Mouse (Mus musculus) lung, adult 18-20 months (tissue): ENCODE results near the gene Hist1h3h.
"Not testable (repeated sequence)": the region's sequence is repeated elsewhere in the genome, so short reads cannot be mapped to it uniquely, and the experiment has no call there.

Experiments
- DNase-seq, 2 experiments: peaks; one replicate each; pipeline ENCODE4 v3.0.0; 2022; ENCODE audit warnings: mixed read lengths in 2 of 2

Hist1h3h gene

DNA sequence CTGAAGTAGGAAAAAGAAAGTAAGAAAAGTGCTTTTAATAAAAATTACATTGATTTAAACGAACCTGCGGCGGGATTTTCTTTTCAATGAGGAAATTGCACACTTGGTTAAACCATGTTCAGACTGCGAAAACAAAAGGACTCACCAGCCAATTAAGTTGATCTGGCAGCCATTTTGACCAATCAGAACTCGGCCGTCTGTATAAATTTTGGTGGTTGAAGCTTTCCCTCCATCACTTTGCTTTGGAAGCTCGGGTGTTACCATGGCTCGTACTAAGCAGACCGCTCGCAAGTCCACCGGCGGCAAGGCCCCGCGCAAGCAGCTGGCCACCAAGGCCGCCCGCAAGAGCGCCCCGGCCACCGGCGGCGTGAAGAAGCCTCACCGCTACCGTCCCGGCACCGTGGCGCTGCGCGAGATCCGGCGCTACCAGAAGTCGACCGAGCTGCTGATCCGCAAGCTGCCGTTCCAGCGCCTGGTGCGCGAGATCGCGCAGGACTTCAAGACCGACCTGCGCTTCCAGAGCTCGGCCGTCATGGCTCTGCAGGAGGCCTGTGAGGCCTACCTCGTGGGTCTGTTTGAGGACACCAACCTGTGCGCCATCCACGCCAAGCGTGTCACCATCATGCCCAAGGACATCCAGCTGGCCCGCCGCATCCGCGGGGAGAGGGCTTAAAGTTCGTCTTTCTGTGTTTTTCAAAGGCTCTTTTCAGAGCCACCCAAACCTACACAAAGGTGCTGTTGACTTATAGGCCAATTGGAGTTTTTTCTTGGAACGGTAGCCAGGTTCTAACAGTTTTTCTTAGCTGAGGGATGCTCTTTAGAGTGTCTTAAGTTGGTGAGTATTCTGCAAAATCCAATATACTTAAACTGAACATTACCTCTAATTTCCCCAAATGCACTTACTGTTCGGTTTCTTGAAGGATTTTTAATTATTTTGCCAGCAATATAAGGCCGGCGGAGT is at the start of gene Hist1h3h:
Hist1h3h (plus strand) TSS at position 263 of the 961 bp plus-strand sequence.
- peak; percentile 66 to 75 for DNase-seq

DNA sequence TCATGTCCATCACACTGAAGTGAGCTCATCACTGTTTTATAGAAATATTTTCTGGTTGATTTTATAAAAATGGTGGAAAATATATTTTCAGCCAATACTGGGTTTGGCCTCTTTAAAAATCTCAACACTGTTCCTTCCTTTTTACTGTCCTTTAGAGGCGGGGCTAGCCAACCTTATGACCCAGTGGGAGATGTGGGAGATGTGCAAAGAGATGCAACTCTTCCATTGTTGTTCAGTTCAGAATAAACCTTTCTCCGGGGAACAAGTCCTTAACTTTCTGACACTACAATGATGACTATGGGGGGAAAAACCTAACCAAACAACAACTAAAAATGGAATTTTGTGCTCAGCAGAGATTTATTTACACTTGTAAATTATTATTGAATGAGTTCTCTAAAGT is 40.2 kb upstream of the Hist1h3h start, which contains the start of gene Olfr1360:
Olfr1360 (minus strand) TSS at position 101 of the 400 bp plus-strand sequence.
- no peak for DNase-seq

DNA sequence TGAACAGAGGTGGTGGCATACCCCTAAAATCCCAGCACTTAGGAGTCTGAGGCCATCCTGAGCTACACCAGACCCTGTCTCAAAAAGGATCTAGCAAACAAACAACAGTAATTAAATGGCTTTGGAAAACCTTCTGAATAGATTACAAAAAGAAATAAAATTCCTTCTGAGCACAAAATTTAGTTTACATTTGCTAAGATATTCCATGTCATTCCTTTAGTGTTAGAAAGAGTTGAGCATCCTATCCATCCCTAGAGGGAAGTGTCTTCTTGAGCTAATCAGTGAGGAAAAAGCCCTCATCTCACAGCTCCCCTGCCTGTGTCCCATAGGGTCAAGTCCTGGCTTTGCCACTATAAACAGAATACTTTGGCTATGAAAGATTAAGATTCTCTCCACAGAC is 19.6 kb upstream of the Hist1h3h start, which contains the start of gene Olfr1359:
Olfr1359 (plus strand) TSS at position 301 of the 400 bp plus-strand sequence.
- no peak for DNase-seq

DNA sequence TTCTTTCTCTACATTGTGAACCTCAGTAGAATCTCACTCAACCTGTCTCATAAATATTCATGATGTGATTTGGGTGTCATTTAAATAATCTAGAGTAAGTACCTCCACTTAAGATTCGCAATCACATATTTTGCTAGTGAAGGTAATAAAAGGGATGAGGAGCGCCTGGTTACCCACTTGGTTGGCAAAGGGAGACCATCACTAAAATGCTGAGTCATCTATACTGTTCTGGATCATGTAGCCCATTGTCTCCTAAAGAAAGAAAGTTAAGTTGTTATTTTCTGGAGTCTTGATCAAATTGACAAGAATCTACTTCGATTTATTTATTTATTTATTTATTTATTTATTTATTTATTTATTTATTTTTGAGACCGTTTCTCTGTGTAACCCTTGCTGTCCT is 10.8 kb upstream of the Hist1h3h start:
- no peak for DNase-seq

DNA sequence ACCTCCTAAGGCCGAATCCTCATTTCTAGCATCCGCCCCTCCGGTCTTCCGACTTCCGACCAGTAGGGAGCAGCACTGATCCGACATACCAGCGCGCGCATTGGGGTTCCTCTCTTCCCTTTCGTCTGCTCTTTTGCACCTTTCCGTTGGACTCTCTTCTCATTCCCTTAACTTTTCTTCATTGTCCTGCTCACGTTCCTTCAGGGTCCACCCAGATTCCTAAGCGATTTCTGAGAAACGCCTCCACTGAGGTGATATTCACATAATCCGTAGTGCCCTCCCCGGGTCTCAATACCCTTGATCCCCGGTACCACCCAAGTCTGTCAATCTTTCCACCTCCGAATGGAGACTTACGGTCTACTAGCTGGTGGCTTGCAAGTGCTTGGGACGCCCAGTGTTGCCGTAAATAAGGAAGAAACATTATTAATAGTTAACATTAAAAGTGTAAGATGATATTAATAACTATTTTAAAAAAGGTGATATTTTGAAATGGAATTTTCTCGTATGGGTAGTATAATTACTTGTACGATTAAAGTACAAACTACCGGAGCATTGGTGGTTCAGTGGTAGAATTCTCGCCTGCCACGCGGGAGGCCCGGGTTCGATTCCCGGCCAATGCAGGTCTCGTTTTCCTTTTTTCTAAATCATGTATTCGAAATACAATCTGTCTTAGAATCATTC is 7.3 kb upstream of the Hist1h3h start:
- peak; percentile 86 to 89 for DNase-seq

DNA sequence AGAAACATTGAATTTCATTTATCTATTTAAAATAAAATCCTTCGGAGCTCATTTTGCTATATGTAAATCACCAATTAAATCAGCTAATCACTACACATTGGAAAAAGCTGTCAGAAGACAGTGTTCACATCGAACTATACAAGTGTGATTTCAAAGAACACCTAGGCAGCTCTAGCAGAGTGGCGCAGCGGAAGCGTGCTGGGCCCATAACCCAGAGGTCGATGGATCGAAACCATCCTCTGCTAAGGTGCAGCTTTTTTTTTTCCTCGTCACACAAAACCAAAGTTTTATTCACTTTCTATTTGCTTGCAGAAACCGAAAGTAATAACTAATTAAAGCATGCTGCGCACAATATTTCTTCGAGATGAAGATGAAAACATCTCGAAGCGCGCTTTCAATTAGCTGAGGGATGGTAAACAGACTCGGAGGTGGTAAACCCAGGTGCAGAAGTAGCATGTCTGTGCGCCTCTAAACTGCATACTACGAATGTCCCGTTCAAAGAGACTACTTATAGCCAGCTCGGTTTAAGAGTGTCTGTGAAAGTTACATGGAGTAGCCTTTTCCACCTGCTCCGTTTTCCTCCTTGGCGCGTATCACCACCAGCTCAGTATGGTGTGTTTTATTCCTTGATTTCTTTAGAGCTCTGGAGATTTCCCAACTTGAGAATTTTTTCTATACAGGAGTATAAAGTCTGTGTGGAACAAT is 6.5 kb upstream of the Hist1h3h start:
- peak; percentile 67 to 76 for DNase-seq

DNA sequence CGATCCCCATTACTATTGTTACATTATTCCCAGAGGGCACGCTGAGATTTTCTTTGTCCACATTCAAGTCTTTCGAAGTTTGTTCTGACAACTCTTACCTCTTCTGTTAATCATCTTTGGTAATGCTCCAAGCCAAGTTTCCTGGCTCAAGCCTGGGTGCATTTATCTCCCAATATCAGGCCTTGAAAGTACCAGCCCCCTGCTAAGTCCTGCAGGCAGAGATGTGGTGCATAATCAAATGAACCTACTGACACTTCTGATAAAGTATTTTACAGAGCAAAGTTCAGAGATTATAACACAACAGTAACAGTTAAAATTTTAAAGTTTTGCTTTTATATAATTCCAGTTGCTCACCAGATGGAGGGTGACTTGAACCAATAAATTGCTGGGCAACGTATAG is 5.8 kb upstream of the Hist1h3h start:
- no peak for DNase-seq

DNA sequence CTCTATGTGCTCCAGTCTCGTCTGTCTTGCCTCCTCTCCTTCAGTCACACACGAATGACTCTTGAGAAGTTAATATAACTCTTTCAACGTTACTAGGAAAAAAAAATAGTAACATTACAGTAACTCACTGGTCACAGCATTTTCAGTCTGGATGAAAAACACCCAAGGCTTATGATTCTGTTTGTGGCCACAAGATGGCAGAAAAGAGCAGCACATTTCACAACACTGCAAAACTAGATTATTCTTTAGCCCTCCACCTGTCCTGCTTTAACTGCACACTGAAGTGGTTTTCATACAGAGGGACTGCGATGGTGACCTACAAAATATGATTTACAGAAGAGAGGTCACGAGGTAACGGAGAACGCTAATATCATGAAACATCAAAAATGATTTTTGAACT is 2.7 kb upstream of the Hist1h3h start:
- DNase-seq: peak; percentile 43 to 62

DNA sequence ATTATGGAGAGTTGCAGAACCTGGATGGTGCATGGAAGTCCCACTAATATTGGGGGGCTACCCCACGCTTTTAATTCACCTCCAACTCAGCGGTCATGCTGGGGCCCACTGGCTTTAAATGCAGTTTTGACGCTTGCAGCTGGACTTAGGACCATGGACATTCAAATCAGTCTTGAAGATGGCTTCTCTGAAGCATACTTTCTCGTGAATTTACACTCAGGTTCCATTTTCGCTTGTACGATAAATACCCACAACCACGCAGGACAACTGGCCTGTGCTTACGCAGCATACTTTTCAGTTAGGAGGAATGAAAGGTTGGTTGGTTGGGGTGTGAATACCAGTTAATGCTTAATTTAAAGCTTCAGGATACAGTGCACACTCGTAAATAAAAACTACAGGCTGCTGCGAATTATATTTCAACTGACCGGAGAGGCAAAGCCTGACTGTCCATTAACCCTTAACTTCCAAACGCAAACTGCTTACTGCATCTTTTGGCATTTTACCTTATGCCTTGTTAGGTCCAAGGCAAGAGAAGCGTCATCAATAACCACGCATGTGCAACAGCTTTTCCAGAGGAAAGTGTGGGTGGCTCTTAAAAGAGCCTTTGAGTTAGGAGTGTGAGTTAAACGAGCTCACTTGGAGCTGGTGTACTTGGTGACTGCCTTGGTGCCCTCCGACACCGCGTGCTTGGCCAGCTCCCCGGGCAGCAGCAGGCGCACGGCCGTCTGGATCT is 2.2 kb upstream of the Hist1h3h start:
- DNase-seq: no peak

DNA sequence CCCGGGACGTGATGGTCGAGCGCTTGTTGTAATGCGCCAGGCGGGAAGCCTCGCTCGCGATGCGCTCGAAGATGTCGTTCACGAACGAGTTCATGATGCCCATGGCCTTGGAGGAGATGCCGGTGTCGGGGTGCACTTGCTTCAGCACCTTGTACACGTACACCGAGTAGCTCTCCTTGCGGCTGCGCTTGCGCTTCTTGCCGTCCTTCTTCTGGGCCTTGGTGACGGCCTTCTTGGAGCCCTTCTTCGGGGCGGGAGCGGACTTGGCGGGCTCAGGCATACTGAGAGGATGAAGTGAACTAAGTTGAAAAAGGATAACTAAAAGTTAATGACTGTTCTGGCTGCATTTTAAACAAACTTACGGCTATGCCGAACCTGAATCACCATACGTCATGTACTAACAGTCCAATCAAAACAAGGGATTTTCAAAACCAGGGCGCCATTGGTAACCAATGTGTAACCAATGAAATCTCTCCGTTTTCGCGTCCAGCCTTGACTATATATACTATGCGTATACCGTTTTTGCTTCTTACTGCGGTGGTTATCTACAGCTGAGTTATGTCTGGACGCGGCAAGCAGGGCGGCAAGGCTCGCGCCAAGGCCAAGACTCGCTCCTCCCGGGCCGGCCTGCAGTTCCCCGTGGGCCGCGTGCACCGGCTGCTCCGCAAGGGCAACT is 1.5 kb upstream of the Hist1h3h start, which contains the start of the genes Hist1h2bl and Hist1h2ai:
Hist1h2bl (minus strand) TSS at position 280 of the 676 bp plus-strand sequence.
Hist1h2ai (plus strand) TSS at position 559 of the 676 bp plus-strand sequence.
- DNase-seq: peak; percentile 62 to 82

DNA sequence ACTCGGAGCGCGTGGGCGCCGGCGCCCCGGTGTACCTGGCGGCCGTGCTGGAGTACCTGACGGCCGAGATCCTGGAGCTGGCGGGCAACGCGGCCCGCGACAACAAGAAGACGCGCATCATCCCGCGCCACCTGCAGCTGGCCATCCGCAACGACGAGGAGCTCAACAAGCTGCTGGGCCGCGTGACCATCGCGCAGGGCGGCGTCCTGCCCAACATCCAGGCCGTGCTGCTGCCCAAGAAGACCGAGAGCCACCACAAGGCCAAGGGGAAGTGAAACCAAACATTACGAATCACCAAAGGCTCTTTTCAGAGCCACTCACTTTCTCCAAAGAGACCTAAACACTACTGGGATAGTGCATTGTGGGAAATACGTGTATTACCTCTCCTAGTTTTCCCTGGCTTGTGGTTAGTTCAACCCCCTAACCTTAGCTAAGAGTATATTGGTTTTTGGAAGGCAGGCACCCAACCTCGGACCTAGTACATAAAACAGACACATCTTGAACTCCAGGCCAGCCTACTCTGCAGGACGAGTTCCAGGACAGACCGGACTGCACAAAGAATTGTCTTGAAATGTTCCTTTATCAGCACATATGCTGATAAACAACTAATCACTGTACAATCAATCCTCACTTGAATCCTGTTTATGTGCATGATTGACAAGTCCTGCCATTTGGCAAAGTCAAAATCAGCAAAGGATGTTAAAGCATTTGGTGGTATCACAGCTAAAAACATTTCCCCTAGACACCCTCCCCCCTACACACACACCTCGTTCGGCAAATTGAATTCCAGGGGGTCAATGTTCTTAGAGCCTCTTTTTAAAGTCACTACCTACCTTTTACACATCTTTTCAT is 693 bp upstream of the Hist1h3h start:
- not testable (repeated sequence) for DNase-seq

DNA sequence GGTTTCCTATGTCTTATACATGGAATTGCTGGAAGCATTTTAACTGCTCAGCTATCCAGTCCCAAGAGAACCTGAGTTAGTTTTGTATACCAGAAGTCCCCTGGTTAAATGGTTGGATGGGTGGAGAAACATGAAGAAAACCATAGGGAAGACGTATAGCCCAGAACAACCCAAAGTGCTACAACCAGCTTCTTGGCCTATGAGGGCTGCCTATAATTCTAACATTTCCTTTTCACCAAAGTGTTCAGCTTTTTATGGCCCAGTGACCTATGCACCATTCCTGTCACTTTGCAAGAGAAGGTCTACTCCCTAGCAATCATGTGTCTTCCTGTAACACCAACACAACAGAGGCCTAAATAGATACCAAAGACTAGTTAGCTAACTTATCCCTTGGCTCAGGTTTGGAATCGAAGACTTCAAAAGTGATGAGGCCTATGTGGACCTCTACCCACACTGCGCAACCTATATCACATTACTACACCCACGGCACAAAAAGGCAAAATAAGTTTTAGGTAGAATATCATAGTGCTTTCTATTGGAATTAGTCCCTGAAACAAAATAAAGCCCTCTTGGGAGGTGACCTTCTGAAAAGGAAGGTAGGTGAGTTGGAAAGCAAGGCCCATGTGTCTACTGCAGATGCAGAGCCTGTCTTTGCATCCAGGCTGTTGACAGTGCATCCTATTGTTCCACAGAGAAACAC is 1.1 kb downstream of the Hist1h3h start:
- no peak for DNase-seq

DNA sequence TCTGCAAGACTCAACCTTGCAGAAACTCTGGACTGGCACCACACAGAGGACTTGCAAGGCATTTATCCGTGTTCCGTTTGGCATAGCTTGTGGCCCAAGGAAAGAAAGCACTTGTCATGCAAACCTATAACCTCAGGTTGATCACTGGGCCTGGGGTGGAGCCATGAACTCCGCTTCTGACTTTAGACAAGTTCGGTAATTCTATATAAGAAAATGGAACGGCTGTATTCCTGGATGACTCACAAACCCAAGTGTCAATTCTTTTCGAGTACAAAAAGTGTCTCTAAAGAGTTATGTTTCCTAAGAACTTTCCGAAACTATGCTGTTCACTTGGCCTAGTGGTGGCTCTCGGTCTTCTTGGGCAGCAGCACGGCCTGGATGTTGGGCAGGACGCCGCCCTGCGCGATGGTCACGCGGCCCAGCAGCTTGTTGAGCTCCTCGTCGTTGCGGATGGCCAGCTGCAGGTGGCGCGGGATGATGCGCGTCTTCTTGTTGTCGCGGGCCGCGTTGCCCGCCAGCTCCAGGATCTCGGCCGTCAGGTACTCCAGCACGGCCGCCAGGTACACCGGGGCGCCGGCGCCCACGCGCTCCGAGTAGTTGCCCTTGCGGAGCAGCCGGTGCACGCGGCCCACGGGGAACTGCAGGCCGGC is 3.8 kb downstream of the Hist1h3h start:
- DNase-seq: not testable (repeated sequence)

DNA sequence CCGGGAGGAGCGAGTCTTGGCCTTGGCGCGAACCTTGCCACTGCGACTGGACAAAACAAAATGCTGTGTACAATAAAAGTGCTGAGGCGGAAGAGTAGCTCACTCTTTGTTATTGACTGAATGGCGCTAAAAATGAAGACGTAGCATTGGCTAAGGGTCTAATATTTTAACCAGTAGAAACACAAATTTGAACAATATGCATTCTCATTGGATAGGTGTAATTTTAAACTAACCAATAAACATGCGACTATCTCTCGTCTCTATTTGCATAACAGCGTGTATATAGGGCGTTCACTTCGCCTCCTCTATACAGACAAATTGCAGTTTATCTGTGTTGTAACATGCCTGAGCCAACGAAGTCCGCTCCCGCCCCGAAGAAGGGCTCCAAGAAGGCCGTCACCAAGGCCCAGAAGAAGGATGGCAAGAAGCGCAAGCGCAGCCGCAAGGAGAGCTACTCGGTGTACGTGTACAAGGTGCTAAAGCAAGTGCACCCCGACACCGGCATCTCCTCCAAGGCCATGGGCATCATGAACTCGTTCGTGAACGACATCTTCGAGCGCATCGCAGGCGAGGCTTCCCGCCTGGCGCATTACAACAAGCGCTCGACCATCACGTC is 4.4 kb downstream of the Hist1h3h start, which contains the start of gene Hist1h2bm:
Hist1h2bm (plus strand) TSS at position 288 of the 616 bp plus-strand sequence.
- peak; percentile 10 to 44 for DNase-seq

DNA sequence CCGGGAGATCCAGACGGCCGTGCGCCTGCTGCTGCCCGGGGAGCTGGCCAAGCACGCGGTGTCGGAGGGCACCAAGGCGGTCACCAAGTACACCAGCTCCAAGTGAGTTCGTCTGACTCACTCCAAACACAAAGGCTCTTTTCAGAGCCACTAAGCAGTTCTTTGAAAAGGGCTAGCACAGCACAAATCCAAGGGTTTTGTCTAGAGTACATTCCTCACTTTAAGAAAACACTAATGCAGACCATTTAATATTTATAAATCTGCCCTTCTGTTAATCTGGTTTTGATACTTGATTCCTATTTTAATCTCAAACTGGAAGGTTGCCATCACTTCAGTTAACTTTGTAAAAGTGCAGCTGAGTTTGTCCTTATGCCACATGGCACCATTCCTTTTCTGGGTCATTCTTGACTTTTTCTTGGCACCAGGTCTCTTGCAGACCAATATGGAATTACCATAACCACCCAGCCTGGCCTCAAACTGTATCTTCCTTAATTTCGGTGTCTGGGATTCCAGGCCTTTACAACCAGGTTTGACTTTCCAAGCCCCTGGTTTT is 5.0 kb downstream of the Hist1h3h start:
- no peak for DNase-seq

DNA sequence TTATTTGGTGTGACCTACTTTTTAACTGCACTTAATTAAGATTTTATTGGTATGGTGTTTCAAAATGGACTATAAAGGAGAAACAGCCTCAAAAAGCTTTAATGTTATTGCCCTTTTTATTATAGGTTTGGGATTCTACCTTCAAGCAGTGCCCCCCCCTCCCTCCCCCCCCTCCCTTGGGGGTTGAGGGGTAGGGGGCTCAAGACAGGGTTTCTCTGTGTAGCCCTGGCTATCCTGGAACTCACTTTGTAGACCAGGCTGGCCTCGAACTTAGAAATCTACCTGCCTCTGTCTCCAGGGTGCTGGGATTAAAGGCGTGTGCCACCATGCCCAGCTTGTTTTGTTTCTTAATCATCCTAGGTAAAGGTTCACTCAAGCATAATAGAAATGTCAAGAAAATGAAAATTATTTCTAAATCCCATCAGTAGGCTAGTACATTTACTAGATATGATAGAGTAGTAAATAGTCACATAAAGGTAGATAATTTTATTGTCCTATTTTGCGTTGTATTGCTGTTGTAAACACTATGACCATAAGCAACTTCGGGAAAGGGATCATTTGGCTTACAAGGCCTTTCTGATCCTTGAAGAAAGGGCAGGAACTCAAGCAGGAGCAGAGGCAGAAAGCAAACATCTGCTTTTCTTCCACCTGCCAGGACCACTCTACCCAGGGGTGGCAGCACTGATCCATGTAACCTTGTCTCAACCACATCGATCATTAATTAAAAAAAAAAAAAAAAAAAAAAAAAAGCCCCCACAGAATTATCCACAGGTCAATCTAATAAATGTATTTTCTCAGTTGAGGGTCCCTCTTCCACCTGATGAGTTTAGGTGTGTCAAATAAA is 5.8 kb downstream of the Hist1h3h start:
- DNase-seq: no peak

DNA sequence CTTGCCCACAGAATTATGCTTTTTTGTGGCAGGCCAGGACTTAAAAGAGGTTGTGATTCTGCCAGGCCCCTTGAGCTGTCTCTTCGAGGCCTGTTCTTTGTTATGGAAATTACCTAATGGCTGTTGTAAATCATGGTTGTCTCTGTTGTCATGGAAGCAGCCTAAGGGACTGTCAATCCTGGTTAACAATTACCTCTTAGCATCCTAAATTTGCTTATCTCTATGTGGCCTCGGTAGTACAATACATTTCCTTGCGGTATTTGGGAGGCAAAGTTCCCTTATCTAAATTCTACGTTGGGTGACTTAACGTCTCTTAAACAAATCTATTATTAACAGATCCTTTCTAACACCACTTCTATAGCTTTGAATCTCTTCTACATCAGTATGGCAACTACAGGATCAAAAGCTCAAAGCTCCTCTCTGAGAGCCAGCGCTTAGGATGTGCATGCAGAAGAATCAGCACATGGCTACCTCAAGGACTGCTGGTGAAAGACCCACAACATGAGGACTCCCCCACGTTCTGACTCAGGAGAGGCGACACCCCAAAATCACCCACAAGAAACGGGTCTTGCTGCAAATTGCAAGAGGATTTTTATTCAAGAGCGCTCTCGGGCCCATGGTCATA is 10.6 kb downstream of the Hist1h3h start:
- no peak for DNase-seq
